Mouse (Mus musculus): Measurements from ENCODE around the gene Gng12. TPM values are rescaled to one million over a fixed set of nuclear protein-coding genes. Genes with fewer than 3 reads are reported as not detected.
A peak's percentile ranks its signal among the peaks of the same experiment; 100 is the strongest.

The Gng12 gene
- polyA plus RNA-seq, 1 experiment from 2014 or later: 29.1 TPM

- Histone ChIP-seq H3K9me3 (ENCODE audit: control insufficient read depth, low read length) (no peaks in the 10 kb centered on the region), H3K36me3 (ENCODE audit: control insufficient read depth, insufficient read depth) (no peaks in the 10 kb centered on the region), H3K9ac (replicated peaks; ENCODE audit: low read depth, low read length) (no peak overlapping the region), H3K27ac (ENCODE audit: low read length) (no peak overlapping the region), H3K4me2 (ENCODE audit: low read length) (no peak overlapping the region), H3K27me3 (replicated peaks; ENCODE audit: control insufficient read depth, insufficient read depth, low read length) (no peaks in the 10 kb centered on the region), H3K4me3 (replicated peaks; ENCODE audit: low read length) (no peak overlapping the region), H3K4me1 (replicated peaks; ENCODE audit: control insufficient read depth, insufficient read depth, low read length) (no peaks in the 10 kb centered on the region)
- ATAC-seq: no peak
- 80% methylated on average over 5 of the region's 5 CpGs for WGBS
Measured at GRCm38 (mm10) chr6:67057574-67057973, 161.4 kb downstream of the Gng12 start.

GRCm38 (mm10) chr6:67057991-67058696 lies 161.9 kb downstream of the Gng12 start:
- Histone ChIP-seq H3K27ac (ENCODE audit: low read length) (no peak overlapping the region), H3K36me3 (ENCODE audit: control insufficient read depth, insufficient read depth) (no peaks in the 10 kb centered on the region), H3K9me3 (ENCODE audit: control insufficient read depth, low read length) (no peaks in the 10 kb centered on the region), H3K4me2 (ENCODE audit: low read length) (no peak overlapping the region), H3K27me3 (replicated peaks; ENCODE audit: control insufficient read depth, insufficient read depth, low read length) (no peaks in the 10 kb centered on the region), H3K9ac (replicated peaks; ENCODE audit: low read depth, low read length) (no peak overlapping the region), H3K4me1 (replicated peaks; ENCODE audit: control insufficient read depth, insufficient read depth, low read length) (no peaks in the 10 kb centered on the region), H3K4me3 (replicated peaks; ENCODE audit: low read length) (no peak overlapping the region)
- ATAC-seq: no peak
- 94% methylated on average over 7 of the region's 7 CpGs for WGBS

- no peaks in the 10 kb centered on the region for H3K4me1 ChIP-seq (replicated peaks; ENCODE audit: control insufficient read depth, insufficient read depth, low read length)
- no peaks in the 10 kb centered on the region for H3K9me3 ChIP-seq (ENCODE audit: control insufficient read depth, low read length)
- WGBS: 93% methylated on average over 5 of the region's 5 CpGs
- no peak overlapping the region for H3K4me3 ChIP-seq (replicated peaks; ENCODE audit: low read length)
- H3K27me3 ChIP-seq (replicated peaks; ENCODE audit: control insufficient read depth, insufficient read depth, low read length): no peaks in the 10 kb centered on the region
- H3K36me3 ChIP-seq (ENCODE audit: control insufficient read depth, insufficient read depth): no peaks in the 10 kb centered on the region
- H3K9ac ChIP-seq (replicated peaks; ENCODE audit: low read depth, low read length): no peak overlapping the region
- H3K4me2 ChIP-seq (ENCODE audit: low read length): no peak overlapping the region
- no peak overlapping the region for H3K27ac ChIP-seq (ENCODE audit: low read length)
- ATAC-seq: no peak
Measured at GRCm38 (mm10) chr6:67060057-67060456, 163.9 kb downstream of the Gng12 start.

GRCm38 (mm10) chr6:67069219-67069762 lies 173.1 kb downstream of the Gng12 start:
- H3K27ac ChIP-seq (ENCODE audit: low read length): no peak overlapping the region
- 89% methylated on average over 8 of the region's 8 CpGs for WGBS
- H3K27me3 ChIP-seq (replicated peaks; ENCODE audit: control insufficient read depth, insufficient read depth, low read length): no peaks in the 10 kb centered on the region
- H3K9ac ChIP-seq (replicated peaks; ENCODE audit: low read depth, low read length): no peak overlapping the region
- no peak overlapping the region for H3K4me2 ChIP-seq (ENCODE audit: low read length)
- H3K36me3 ChIP-seq (ENCODE audit: control insufficient read depth, insufficient read depth): no peaks in the 10 kb centered on the region
- no peak overlapping the region for H3K4me3 ChIP-seq (replicated peaks; ENCODE audit: low read length)
- ATAC-seq: no peak
- no peaks in the 10 kb centered on the region for H3K9me3 ChIP-seq (ENCODE audit: control insufficient read depth, low read length)
- peaks cover 4% of the 10 kb centered on the region; the same call in 1 of the 2 replicates for H3K4me1 ChIP-seq (replicated peaks; ENCODE audit: control insufficient read depth, insufficient read depth, low read length)

- 54% methylated on average over 9 of the region's 9 CpGs for WGBS
- Histone ChIP-seq H3K9ac (replicated peaks; ENCODE audit: low read depth, low read length) (no peak overlapping the region), H3K27ac (ENCODE audit: low read length) (no peak overlapping the region), H3K27me3 (replicated peaks; ENCODE audit: control insufficient read depth, insufficient read depth, low read length) (no peaks in the 10 kb centered on the region), H3K36me3 (ENCODE audit: control insufficient read depth, insufficient read depth) (no peaks in the 10 kb centered on the region), H3K4me1 (replicated peaks; ENCODE audit: control insufficient read depth, insufficient read depth, low read length) (peaks cover 4% of the 10 kb centered on the region; the same call in 1 of the 2 replicates), H3K9me3 (ENCODE audit: control insufficient read depth, low read length) (no peaks in the 10 kb centered on the region), H3K4me3 (replicated peaks; ENCODE audit: low read length) (no peak overlapping the region), H3K4me2 (ENCODE audit: low read length) (no peak overlapping the region)
- peak; percentile 49 for ATAC-seq
Measured at GRCm38 (mm10) chr6:67069800-67070315, 173.7 kb downstream of the Gng12 start.

Other genes starting within 250 kb of the Gng12 start
- not detected in 2 replicates for gene Vmn1r35, start 210.5 kb upstream of the Gng12 start, polyA plus RNA-seq (2015; fragmentation: Nextera tagmentation; extraction: Ambion mirVana)
- not detected in 2 replicates for gene Vmn1r36, start 177.2 kb upstream of the Gng12 start, polyA plus RNA-seq (2015; fragmentation: Nextera tagmentation; extraction: Ambion mirVana)
- gene Vmn1r37, start 167.0 kb upstream of the Gng12 start, polyA plus RNA-seq (2015; fragmentation: Nextera tagmentation; extraction: Ambion mirVana): not detected in 2 replicates
- not detected in 2 replicates for gene Vmn1r38, start 113.8 kb upstream of the Gng12 start, polyA plus RNA-seq (2015; fragmentation: Nextera tagmentation; extraction: Ambion mirVana)
- not detected in 2 replicates for gene Vmn1r39, start 85.8 kb upstream of the Gng12 start, polyA plus RNA-seq (2015; fragmentation: Nextera tagmentation; extraction: Ambion mirVana)
- gene Gadd45a, start 141.1 kb downstream of the Gng12 start, polyA plus RNA-seq (2015; fragmentation: Nextera tagmentation; extraction: Ambion mirVana): 7.2 and 7.5 TPM in 2 replicates

All from forebrain, embryonic 16.5 days (tissue).